Mouse (Mus musculus) CH12.LX (cell line): ENCODE measurements around the gene Usb1. TPM values are rescaled to one million over a fixed set of nuclear protein-coding genes. Genes with fewer than 3 reads are reported as not detected.
"Not testable (repeated sequence)": the region's sequence is repeated elsewhere in the genome, so short reads cannot be mapped to it uniquely, and the experiment has no call there.

Source experiments
- DNase-seq: peaks from one replicate; pipeline ENCODE4 v3.0.0-alpha.2; 2013; ENCODE audit errors: extremely low read depth
- H3K27ac ChIP-seq: 2 replicates; pipeline ENCODE4 v1.5.1; 2012; ENCODE audit warnings: low read depth, mild to moderate bottlenecking, control low read depth, moderate library complexity; ENCODE audit not compliant: insufficient read depth
- H3K27me3 ChIP-seq: replicated peaks from 2 replicates; pipeline ENCODE3; 2012; ENCODE audit warnings: inconsistent platforms
- H3K36me3 ChIP-seq, 2 experiments: replicated peaks in 1 of 2; 2 replicates each; pipeline versions ENCODE3 to v1.6.1; 2012; ENCODE audit warnings: inconsistent platforms in 1 of 2, low read length in 1 of 2, mild to moderate bottlenecking in 1 of 2, mixed read lengths in 1 of 2, moderate library complexity in 1 of 2; ENCODE audit not compliant: control insufficient read depth in 1 of 2, insufficient read depth in 1 of 2
- H3K4me1 ChIP-seq, 2 experiments: 2 replicates each; pipeline ENCODE4 v1.6.1; 2012; ENCODE audit warnings: inconsistent platforms in 1 of 2, moderate library complexity in 1 of 2; ENCODE audit not compliant: insufficient read depth in 2 of 2, control insufficient read depth in 1 of 2
- H3K4me2 ChIP-seq: 2 replicates; pipeline ENCODE4 v1.6.1; 2012; ENCODE audit warnings: low read depth, mild to moderate bottlenecking, control low read depth; ENCODE audit not compliant: poor library complexity, insufficient read depth, severe bottlenecking
- H3K4me3 ChIP-seq, 3 experiments: fragments of 150-350 bp in 1 of 3; sonication (generic) in 1 of 3; replicated peaks in 1 of 3; 2 replicates each; pipeline versions ENCODE3 to v1.5.1; 2011 to 2012; ENCODE audit warnings: low read depth in 2 of 3, low read length in 2 of 3, mild to moderate bottlenecking in 2 of 3, moderate library complexity in 2 of 3, control low read depth in 1 of 3, improper control_type of control experiment in 1 of 3, inconsistent platforms in 1 of 3, mixed read lengths in 1 of 3; ENCODE audit not compliant: poor library complexity in 1 of 3
- H3K79me2 ChIP-seq: replicated peaks from 2 replicates; pipeline ENCODE4 v1.6.1; 2012; ENCODE audit warnings: mild to moderate bottlenecking, moderate library complexity; ENCODE audit not compliant: control insufficient read depth, poor library complexity, insufficient read depth, severe bottlenecking; ENCODE audit errors: extremely low read depth
- H3K9ac ChIP-seq: 2 replicates; pipeline ENCODE4 v1.6.1; 2012; ENCODE audit warnings: low read depth, mild to moderate bottlenecking, control low read depth, moderate library complexity; ENCODE audit not compliant: insufficient read depth
- H3K9me3 ChIP-seq: replicated peaks from 2 replicates; pipeline ENCODE3; 2012; ENCODE audit warnings: low read length, inconsistent platforms, mixed read lengths
- CHD1 ChIP-seq: IDR thresholded peaks from 2 replicates; pipeline ENCODE4 v1.6.1; 2012; ENCODE audit warnings: low read depth, low read length, improper control_type of control experiment, inconsistent platforms
- CHD2 ChIP-seq: IDR thresholded peaks from 2 replicates; pipeline ENCODE4 v1.6.1; 2011; ENCODE audit warnings: low read length, improper control_type of control experiment
- CTCF ChIP-seq, 2 experiments: IDR thresholded peaks in 1 of 2; conservative IDR thresholded peaks in 1 of 2; 2 replicates each; pipeline ENCODE4 v1.5.1; 2011 to 2012; ENCODE audit warnings: low read depth in 2 of 2, low read length in 2 of 2, improper control_type of control experiment in 1 of 2, inconsistent platforms in 1 of 2, mild to moderate bottlenecking in 1 of 2, moderate library complexity in 1 of 2
- ELF1 ChIP-seq: IDR thresholded peaks from 2 replicates; pipeline ENCODE4 v1.6.1; 2014; ENCODE audit warnings: low read depth, mild to moderate bottlenecking, inconsistent platforms, low read length, improper control_type of control experiment
- EP300 ChIP-seq: IDR thresholded peaks from 2 replicates; pipeline ENCODE4 v1.6.1; 2011; ENCODE audit warnings: low read length, improper control_type of control experiment
- ETS1 ChIP-seq: conservative IDR thresholded peaks from 2 replicates; pipeline ENCODE4 v1.6.1; 2012; ENCODE audit warnings: low read depth, mild to moderate bottlenecking, inconsistent platforms, low read length, improper control_type of control experiment, moderate library complexity
- JUND ChIP-seq: conservative IDR thresholded peaks from 2 replicates; pipeline ENCODE4 v1.6.1; 2011; ENCODE audit warnings: low read depth, low read length, improper control_type of control experiment
- KAT2A ChIP-seq: IDR thresholded peaks from 2 replicates; pipeline ENCODE4 v1.6.1; 2012; ENCODE audit warnings: low read length, improper control_type of control experiment, inconsistent platforms; ENCODE audit not compliant: insufficient replicate concordance
- MAX ChIP-seq: IDR thresholded peaks from 2 replicates; pipeline ENCODE4 v1.6.1; 2011; ENCODE audit warnings: low read length, improper control_type of control experiment
- MAZ ChIP-seq: IDR thresholded peaks from 2 replicates; pipeline ENCODE4 v1.6.1; 2012; ENCODE audit warnings: low read depth, mild to moderate bottlenecking, inconsistent platforms, low read length, improper control_type of control experiment, moderate library complexity
- MYC ChIP-seq: IDR thresholded peaks from 2 replicates; pipeline ENCODE4 v1.6.1; 2011; ENCODE audit warnings: low read depth, mild to moderate bottlenecking, improper control_type of control experiment, low read length
- NELFE ChIP-seq: IDR thresholded peaks from 2 replicates; pipeline ENCODE4 v1.6.1; 2011; ENCODE audit warnings: low read depth, low read length, improper control_type of control experiment
- NRF1 ChIP-seq: IDR thresholded peaks from 2 replicates; pipeline ENCODE4 v1.6.1; 2014; ENCODE audit warnings: low read depth, mild to moderate bottlenecking, inconsistent platforms, low read length, improper control_type of control experiment, moderate library complexity
- PAX5 ChIP-seq: IDR thresholded peaks from 2 replicates; pipeline ENCODE4 v1.6.1; 2012; ENCODE audit warnings: low read length, inconsistent platforms, mixed read lengths
- RAD21 ChIP-seq: IDR thresholded peaks from 2 replicates; pipeline ENCODE4 v1.6.1; 2011; ENCODE audit warnings: low read depth, mild to moderate bottlenecking, low read length, improper control_type of control experiment, moderate library complexity
- RCOR1 ChIP-seq: conservative IDR thresholded peaks from 2 replicates; pipeline ENCODE4 v1.6.1; 2012; ENCODE audit warnings: low read depth, mild to moderate bottlenecking, inconsistent platforms, low read length, improper control_type of control experiment
- TBP ChIP-seq: conservative IDR thresholded peaks from 2 replicates; pipeline ENCODE4 v1.6.1; 2011; ENCODE audit warnings: low read depth, low read length, improper control_type of control experiment
- TCF12 ChIP-seq: IDR thresholded peaks from 2 replicates; pipeline ENCODE4 v1.6.1; 2014; ENCODE audit warnings: low read depth, mild to moderate bottlenecking, inconsistent platforms, low read length, improper control_type of control experiment
- UBTF ChIP-seq: IDR thresholded peaks from 2 replicates; pipeline ENCODE4 v1.6.1; 2012; ENCODE audit warnings: low read depth, mild to moderate bottlenecking, inconsistent platforms, low read length, improper control_type of control experiment, moderate library complexity
- USF1 ChIP-seq: IDR thresholded peaks from 2 replicates; pipeline ENCODE4 v1.6.1; 2014; ENCODE audit warnings: low read depth, mild to moderate bottlenecking, inconsistent platforms, low read length, improper control_type of control experiment
- ZC3H11A ChIP-seq: IDR thresholded peaks from 2 replicates; pipeline ENCODE4 v1.6.1; 2012; ENCODE audit warnings: low read depth, mild to moderate bottlenecking, inconsistent platforms, low read length, improper control_type of control experiment
- ZKSCAN1 ChIP-seq: IDR thresholded peaks from 2 replicates; pipeline ENCODE4 v1.6.1; 2012; ENCODE audit warnings: low read depth, inconsistent platforms, low read length, improper control_type of control experiment, borderline replicate concordance
- ZMIZ1 ChIP-seq: IDR thresholded peaks from 2 replicates; pipeline ENCODE4 v1.6.1; 2012; ENCODE audit warnings: low read depth, mild to moderate bottlenecking, inconsistent platforms, low read length, improper control_type of control experiment
- dilution Hi-C: fragments of 300-500 bp; cut with MboI; formaldehyde crosslinking; loops from 2 replicates; pipeline ENCODE4 v1.14.3; 2020; ENCODE audit warnings: low sequenced_read_pairs; ENCODE audit not compliant: extremely low pct_unique_long_range_greater_than_20kb, extremely low pct_ligation_motif_present
- in situ Hi-C: fragments of 300-500 bp; cut with MboI; formaldehyde crosslinking; loops from 3 replicates; pipeline ENCODE4 v1.14.3; 2019; ENCODE audit warnings: low sequenced_read_pairs, low pct_ligation_motif_present, low pct_unique_long_range_greater_than_20kb, mixed read lengths
- polyA plus RNA-seq: library from polyadenylated mRNA; unstranded; fragments of >175 nt; gene quantifications from 2 replicates; pipeline ENCODE4 v1.2.1, GENCODE M21; 2012; ENCODE audit warnings: low read depth; ENCODE audit not compliant: insufficient read length
- total RNA-seq, 2 experiments: library from RNA; depleted of rRNA; stranded (reverse); fragments of 300-350 nt in 1 of 2; fragments of >200 nt in 1 of 2; gene quantifications; 2 replicates each; pipeline ENCODE4 v1.2.3; 2012 to 2014

Usb1 gene
- total and polyA plus RNA-seq, 3 experiments, result 15.2 to 25.0 (median 16.4) TPM

DNA sequence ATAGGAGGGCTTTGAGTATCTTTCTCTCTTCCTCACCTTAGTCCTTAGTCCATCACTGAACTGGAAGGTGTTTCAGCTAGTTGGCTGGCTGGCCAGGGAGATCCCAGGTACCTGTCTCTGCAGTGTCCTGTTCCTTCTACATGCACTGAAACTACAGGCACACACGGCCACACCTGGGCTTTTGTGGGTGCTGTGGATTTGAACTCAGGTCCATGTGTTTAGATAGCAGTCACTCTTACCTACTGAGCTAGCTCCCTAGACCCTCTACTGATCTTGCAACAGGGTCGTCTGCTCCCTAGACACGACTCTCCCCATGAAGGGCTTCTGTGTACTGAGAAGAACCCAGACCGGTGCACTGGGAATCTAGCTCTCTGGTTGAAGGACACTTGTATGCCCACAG, 45.0 kb downstream of the Usb1 start:
- Histone ChIP-seq H3K4me1 (peaks cover 3 to 23% of the 10 kb centered on the region in 2 experiments), H3K9ac (no peak overlapping the region), H3K9me3 (peaks cover 5% of the 10 kb centered on the region), H3K79me2 (no peaks in the 10 kb centered on the region), H3K27me3 (no peaks in the 10 kb centered on the region), H3K27ac (no peak overlapping the region), H3K36me3 (no peaks in the 10 kb centered on the region), H3K4me3 (no peak overlapping the region), H3K4me2 (no peak overlapping the region)
- dilution Hi-C loops, result no loop called here
- in situ Hi-C loops, result no loop called here
- no peak for DNase-seq
- TF ChIP-seq CHD2, result no peak
- TF ChIP-seq ZC3H11A, result no peak
- no peak for TF ChIP-seq KAT2A
- no peak for TF ChIP-seq CTCF (conservative IDR thresholded peaks at IDR 0.05 in 1 of 2, IDR thresholded peaks at IDR 0.05 in 1 of 2; ENCODE audit: low read depth in 2 of 2, low read length in 2 of 2)
- TF ChIP-seq MYC, result no peak
- TF ChIP-seq MAZ, result no peak
- TF ChIP-seq EP300, result no peak
- no peak for TF ChIP-seq UBTF
- TF ChIP-seq USF1, result no peak
- TF ChIP-seq ZKSCAN1, result no peak
- no peak for TF ChIP-seq TCF12
- no peak for TF ChIP-seq NELFE
- TF ChIP-seq ZMIZ1, result no peak
- no peak for TF ChIP-seq ELF1
- no peak for TF ChIP-seq CHD1
- no peak for TF ChIP-seq NRF1
- TF ChIP-seq JUND, result no peak

DNA sequence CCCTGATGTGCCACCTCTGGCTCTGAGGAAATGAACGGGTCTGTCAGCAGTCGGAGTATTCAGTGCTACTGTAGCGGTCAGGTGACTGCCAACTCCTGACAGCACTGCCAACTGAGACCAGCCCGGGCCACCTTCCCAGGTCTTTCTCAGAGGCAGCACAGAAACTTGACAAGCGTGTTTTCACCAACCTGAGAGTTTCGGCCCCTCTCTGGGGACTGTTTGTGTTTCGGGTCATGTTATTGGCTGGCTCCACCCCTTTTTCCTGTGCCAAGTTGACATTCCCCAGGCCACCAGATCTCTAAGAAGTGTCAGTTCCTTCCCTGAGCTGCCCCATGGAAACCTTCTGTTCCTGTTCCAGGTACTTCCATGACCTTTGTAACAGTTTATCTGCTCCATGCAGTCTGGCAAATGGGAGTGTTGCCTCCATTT, 45.8 kb downstream of the Usb1 start:
- Histone ChIP-seq H3K9me3 (peaks cover 5% of the 10 kb centered on the region), H3K79me2 (no peaks in the 10 kb centered on the region), H3K4me3 (no peak overlapping the region), H3K36me3 (no peaks in the 10 kb centered on the region), H3K27me3 (no peaks in the 10 kb centered on the region), H3K27ac (no peak overlapping the region), H3K9ac (no peak overlapping the region), H3K4me1 (peaks cover 3 to 23% of the 10 kb centered on the region in 2 experiments), H3K4me2 (no peak overlapping the region)
- no peak for TF ChIP-seq CTCF (conservative IDR thresholded peaks at IDR 0.05 in 1 of 2, IDR thresholded peaks at IDR 0.05 in 1 of 2; ENCODE audit: low read depth in 2 of 2, low read length in 2 of 2)
- no peak for TF ChIP-seq MAX
- no peak for TF ChIP-seq RAD21
- no peak for TF ChIP-seq ELF1
- TF ChIP-seq PAX5, result no peak
- no peak for TF ChIP-seq ETS1
- TF ChIP-seq TBP, result no peak
- no peak for TF ChIP-seq RCOR1
- DNase-seq, result no peak
- in situ Hi-C loops, result no loop called here
- dilution Hi-C loops, result no loop called here

DNA sequence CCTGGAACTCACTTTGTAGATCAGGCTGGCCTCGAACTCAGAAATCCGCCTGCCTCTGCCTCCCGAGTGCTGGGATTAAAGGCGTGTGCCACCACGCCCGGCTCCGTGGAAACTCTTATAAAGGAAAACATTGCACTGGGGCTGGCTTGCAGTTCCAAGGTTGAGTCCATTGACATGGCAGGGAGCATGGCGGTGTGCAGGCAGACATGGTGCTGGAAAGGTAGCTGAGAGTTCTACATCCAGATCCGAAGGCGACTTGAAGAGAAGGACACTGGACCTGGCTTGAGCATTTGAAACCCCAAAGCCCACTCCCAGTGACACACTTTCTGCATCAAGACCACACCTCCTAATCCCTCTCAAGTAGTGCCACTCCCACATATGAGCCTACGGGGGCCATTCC, 46.8 kb downstream of the Usb1 start:
- DNase-seq, H3K36me3 ChIP-seq, H3K27ac ChIP-seq, H3K27me3 ChIP-seq, H3K4me3 ChIP-seq, H3K9ac ChIP-seq, H3K9me3 ChIP-seq, in situ Hi-C loops, H3K4me2 ChIP-seq, dilution Hi-C loops, H3K79me2 ChIP-seq: not testable (repeated sequence)
- peaks cover 3 to 23% of the 10 kb centered on the region in 2 experiments for H3K4me1 ChIP-seq
